Mouse (Mus musculus): ENCODE measurements at regions not wholly inside any gene's neighbourhood (a gene's known extent, or its start where the extent isn't known, plus 50 kb on each side); places are given as distances from the start of the nearest gene placed in this dataset.
"Not testable (repeated sequence)": the region's sequence is repeated elsewhere in the genome, so short reads cannot be mapped to it uniquely, and the experiment has no call there.

GRCm38 (mm10) chr11:52460190-52460780 is 64.1 kb downstream of the 9530068E07Rik start:
- WGBS (ENCODE audit: insufficient replicate concordance) = 65% methylated on average over 7 of the region's 7 CpGs
- no peaks in the 10 kb centered on the region for H3K36me3 ChIP-seq
- no peaks in the 10 kb centered on the region for H3K9me3 ChIP-seq (replicated peaks)
- no peak overlapping the region for H3K27ac ChIP-seq
- H3K9ac ChIP-seq = no peak overlapping the region
- H3K4me1 ChIP-seq = no peaks in the 10 kb centered on the region
- no peak overlapping the region for H3K4me2 ChIP-seq
- no peaks in the 10 kb centered on the region for H3K27me3 ChIP-seq (replicated peaks)
- no peak overlapping the region for H3K4me3 ChIP-seq
- ATAC-seq = no peak

DNA sequence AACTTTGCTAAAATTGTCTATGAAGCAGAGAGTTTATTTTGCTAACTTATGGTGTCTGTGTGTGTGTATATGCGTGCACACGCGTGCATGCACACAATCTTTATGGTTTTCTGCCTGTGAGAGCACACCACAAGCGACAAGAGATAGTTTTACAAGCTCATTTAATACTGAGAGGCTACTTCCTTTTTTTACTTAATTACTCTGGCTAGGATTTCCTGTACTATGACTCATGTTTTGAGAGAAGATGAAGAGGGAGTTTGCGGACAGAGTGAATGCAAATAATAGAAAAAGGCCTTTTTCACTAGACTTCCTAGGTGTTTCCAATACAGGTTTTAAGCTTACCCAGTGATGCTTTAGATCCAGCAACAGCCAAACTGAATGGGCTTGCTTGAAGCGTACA is 74.9 kb downstream of the 9530068E07Rik start:
- H3K36me3 ChIP-seq; H3K4me3 ChIP-seq; ATAC-seq; H3K4me2 ChIP-seq; H3K9me3 ChIP-seq (replicated peaks); H3K27me3 ChIP-seq (replicated peaks); H3K9ac ChIP-seq; H3K27ac ChIP-seq; H3K4me1 ChIP-seq: not testable (repeated sequence)
- 44% methylated on average over 6 of the region's 6 CpGs for whole genome bisulfite sequencing (ENCODE audit: insufficient replicate concordance)

DNA sequence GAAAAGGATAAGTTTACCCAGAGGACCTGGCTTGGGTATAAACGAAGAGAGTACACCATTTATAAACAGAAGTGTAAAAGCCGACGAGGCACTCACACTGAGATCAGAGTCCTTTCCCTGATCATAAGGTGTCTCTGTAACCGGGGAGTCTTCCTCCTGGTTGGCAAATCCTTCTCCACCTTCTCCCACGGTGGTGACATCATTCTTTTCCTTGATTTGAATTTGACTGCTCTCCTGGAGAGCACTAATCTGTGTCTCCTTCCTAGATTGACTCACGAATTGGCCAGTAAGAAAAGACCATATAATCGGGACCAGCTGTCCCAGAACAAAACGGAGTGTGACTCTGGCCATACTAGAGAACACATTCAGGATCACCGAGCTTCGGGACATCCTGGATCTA is 83.9 kb downstream of the 9530068E07Rik start:
- not testable (repeated sequence) for H3K9me3 ChIP-seq (replicated peaks); H3K27ac ChIP-seq; H3K27me3 ChIP-seq (replicated peaks); H3K4me1 ChIP-seq; H3K4me3 ChIP-seq; H3K36me3 ChIP-seq; H3K9ac ChIP-seq; ATAC-seq; H3K4me2 ChIP-seq
- WGBS (ENCODE audit: insufficient replicate concordance) = 57% methylated on average over 10 of the region's 10 CpGs

GRCm38 (mm10) chr11:52480694-52481093 is 84.5 kb downstream of the 9530068E07Rik start:
- 74% methylated on average over 24 of the region's 24 CpGs for WGBS (ENCODE audit: insufficient replicate concordance)
- not testable (repeated sequence) for H3K27ac ChIP-seq; H3K36me3 ChIP-seq; ATAC-seq; H3K4me3 ChIP-seq; H3K4me2 ChIP-seq; H3K27me3 ChIP-seq (replicated peaks); H3K4me1 ChIP-seq; H3K9me3 ChIP-seq (replicated peaks); H3K9ac ChIP-seq

GRCm38 (mm10) chr11:52483534-52483933 is 87.3 kb downstream of the 9530068E07Rik start:
- ATAC-seq; H3K4me1 ChIP-seq; H3K9ac ChIP-seq; H3K4me2 ChIP-seq; H3K9me3 ChIP-seq (replicated peaks); H3K27me3 ChIP-seq (replicated peaks); H3K27ac ChIP-seq; H3K36me3 ChIP-seq; H3K4me3 ChIP-seq: not testable (repeated sequence)
- 89% methylated on average over 6 of the region's 8 CpGs for WGBS (ENCODE audit: insufficient replicate concordance)

- H3K9me3 ChIP-seq (replicated peaks); H3K4me1 ChIP-seq; H3K9ac ChIP-seq; H3K36me3 ChIP-seq; H3K27me3 ChIP-seq (replicated peaks); H3K4me3 ChIP-seq; H3K27ac ChIP-seq; H3K4me2 ChIP-seq; ATAC-seq: not testable (repeated sequence)
- 65% methylated on average over 4 of the region's 4 CpGs for WGBS (ENCODE audit: insufficient replicate concordance)
Measured at GRCm38 (mm10) chr11:52488538-52488937, 92.3 kb downstream of the 9530068E07Rik start.

DNA sequence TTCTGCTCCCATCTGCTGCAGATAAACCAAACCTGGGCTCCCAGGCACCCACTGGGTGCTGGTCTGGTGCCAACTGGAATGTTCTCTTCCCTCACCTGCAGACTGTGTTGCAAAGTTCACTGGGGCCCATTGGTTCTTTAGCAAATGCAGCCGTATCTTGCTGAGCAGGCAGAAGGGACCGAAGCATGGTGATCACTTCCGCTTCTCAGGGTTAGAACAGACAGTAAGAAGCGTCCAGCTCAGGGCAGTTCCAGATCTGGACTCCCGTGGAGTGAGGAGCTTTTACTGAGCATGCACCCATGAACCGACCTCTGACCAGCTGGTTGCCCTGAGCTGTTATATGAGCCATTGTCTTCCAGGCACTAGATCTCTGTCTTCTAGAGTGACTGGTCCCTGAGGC is 97.1 kb downstream of the 9530068E07Rik start:
- Histone ChIP-seq H3K27ac (no peak overlapping the region), H3K4me3 (no peak overlapping the region), H3K9ac (no peak overlapping the region), H3K9me3 (replicated peaks) (no peaks in the 10 kb centered on the region), H3K4me1 (no peaks in the 10 kb centered on the region), H3K27me3 (replicated peaks) (no peaks in the 10 kb centered on the region), H3K36me3 (no peaks in the 10 kb centered on the region), H3K4me2 (no peak overlapping the region)
- 66% methylated on average over 6 of the region's 6 CpGs for WGBS (ENCODE audit: insufficient replicate concordance)
- ATAC-seq = no peak

GRCm38 (mm10) chr11:52496908-52497307 is 100.7 kb downstream of the 9530068E07Rik start:
- no peak for ATAC-seq
- no peaks in the 10 kb centered on the region for H3K4me1 ChIP-seq
- H3K36me3 ChIP-seq = no peaks in the 10 kb centered on the region
- H3K27me3 ChIP-seq (replicated peaks) = no peaks in the 10 kb centered on the region
- no peak overlapping the region for H3K27ac ChIP-seq
- H3K9me3 ChIP-seq (replicated peaks) = no peaks in the 10 kb centered on the region
- no peak overlapping the region for H3K4me3 ChIP-seq
- 71% methylated on average over 3 of the region's 3 CpGs for WGBS (ENCODE audit: insufficient replicate concordance)
- no peak overlapping the region for H3K9ac ChIP-seq
- H3K4me2 ChIP-seq = no peak overlapping the region

DNA sequence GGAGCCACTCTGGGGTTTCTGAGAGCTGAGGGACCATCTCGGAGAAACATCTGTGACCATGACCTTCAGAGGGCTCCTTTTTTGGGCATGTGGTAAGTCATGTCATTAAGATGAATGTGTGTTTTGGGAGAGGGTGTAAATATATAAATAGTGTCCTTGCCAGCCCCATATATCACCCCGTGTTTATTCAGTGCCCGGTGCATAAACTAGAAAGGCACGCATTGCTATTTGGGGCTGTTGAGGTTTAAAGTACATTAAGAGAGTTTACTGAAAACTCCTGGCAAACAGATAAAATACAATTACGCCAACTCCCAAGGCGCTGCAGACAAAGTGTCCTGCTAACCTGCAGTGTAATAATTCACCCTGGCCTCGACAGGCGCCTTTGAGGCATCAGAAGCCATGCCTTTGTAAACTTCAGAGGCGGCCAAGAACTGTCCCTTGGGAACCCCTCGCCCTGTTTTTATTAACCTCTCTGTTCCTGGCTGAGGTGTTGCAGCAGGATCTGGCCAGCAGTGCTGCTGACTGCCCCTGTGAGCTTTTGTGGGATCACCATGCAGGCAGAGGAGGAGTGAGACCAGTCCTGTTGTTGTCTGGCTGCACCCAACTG is 106.6 kb downstream of the 9530068E07Rik start:
- Histone ChIP-seq H3K9ac (no peak overlapping the region), H3K4me2 (no peak overlapping the region), H3K4me1 (no peaks in the 10 kb centered on the region; the same call in 1 of the 2 replicates), H3K4me3 (no peak overlapping the region), H3K9me3 (replicated peaks) (no peaks in the 10 kb centered on the region), H3K27ac (no peak overlapping the region), H3K27me3 (replicated peaks) (no peaks in the 10 kb centered on the region), H3K36me3 (no peaks in the 10 kb centered on the region)
- no peak for ATAC-seq
- 56% methylated on average over 10 of the region's 10 CpGs for WGBS (ENCODE audit: insufficient replicate concordance)

- ATAC-seq = no peak
- H3K9ac ChIP-seq = no peak overlapping the region
- WGBS (ENCODE audit: insufficient replicate concordance) = 38% methylated on average over 4 of the region's 4 CpGs
Measured at GRCm38 (mm10) chr11:52511831-52512297, 115.6 kb downstream of the 9530068E07Rik start.

GRCm38 (mm10) chr11:52517330-52517729 is 121.1 kb downstream of the 9530068E07Rik start:
- H3K4me2 ChIP-seq = no peak overlapping the region
- ATAC-seq = no peak
- H3K27ac ChIP-seq = no peak overlapping the region
- 62% methylated on average over 5 of the region's 5 CpGs for WGBS (ENCODE audit: insufficient replicate concordance)
- no peak overlapping the region for H3K4me3 ChIP-seq
- H3K9me3 ChIP-seq (replicated peaks) = 0 out of 2 replicates have a peak, but pooled peaks cover 5% of the 10 kb centered on the region
- H3K9ac ChIP-seq = no peak overlapping the region
- H3K36me3 ChIP-seq = no peaks in the 10 kb centered on the region
- no peaks in the 10 kb centered on the region for H3K4me1 ChIP-seq
- H3K27me3 ChIP-seq (replicated peaks) = no peaks in the 10 kb centered on the region

More at GRCm38 (mm10) chr11:52511831-52512297, 115.6 kb downstream of the 9530068E07Rik start:
- no peaks in the 10 kb centered on the region for H3K9me3 ChIP-seq (replicated peaks)
- H3K27ac ChIP-seq = no peak overlapping the region
- no peak overlapping the region for H3K4me3 ChIP-seq
- no peaks in the 10 kb centered on the region for H3K4me1 ChIP-seq
- H3K27me3 ChIP-seq (replicated peaks) = no peaks in the 10 kb centered on the region
- no peak overlapping the region for H3K4me2 ChIP-seq
- H3K36me3 ChIP-seq = no peaks in the 10 kb centered on the region

DNA sequence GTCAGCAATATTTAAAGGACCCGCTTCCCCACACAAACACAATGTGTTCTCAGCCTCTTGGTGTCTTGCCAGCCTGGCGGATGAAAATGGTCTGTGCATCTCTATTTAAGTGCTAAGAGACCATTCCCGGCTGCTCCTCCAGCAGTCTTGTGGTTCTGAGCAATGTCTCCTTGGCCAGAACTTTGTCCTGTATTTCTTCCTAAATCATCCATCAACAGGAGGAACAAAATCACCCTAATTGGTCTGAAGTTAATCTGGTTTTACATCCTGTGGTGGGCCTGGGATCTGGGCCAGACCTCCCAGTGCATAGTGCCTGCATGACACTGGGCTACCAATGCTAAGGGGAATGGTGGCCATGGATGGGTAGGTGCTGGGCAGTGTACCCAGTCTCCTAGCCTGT is 123.6 kb downstream of the 9530068E07Rik start:
- no peaks in the 10 kb centered on the region for H3K4me1 ChIP-seq
- no peak for ATAC-seq
- H3K27ac ChIP-seq = no peak overlapping the region
- no peaks in the 10 kb centered on the region for H3K27me3 ChIP-seq (replicated peaks)
- H3K9ac ChIP-seq = no peak overlapping the region
- no peaks in the 10 kb centered on the region for H3K36me3 ChIP-seq
- H3K4me3 ChIP-seq = no peak overlapping the region
- H3K4me2 ChIP-seq = no peak overlapping the region
- 72% methylated on average over 3 of the region's 3 CpGs for WGBS (ENCODE audit: insufficient replicate concordance)
- 0 out of 2 replicates have a peak, but pooled peaks cover 5% of the 10 kb centered on the region for H3K9me3 ChIP-seq (replicated peaks)
